Mouse (Mus musculus): ENCODE results near the gene Samd5. TPM values are rescaled to one million over a fixed set of nuclear protein-coding genes. Genes with fewer than 3 reads are reported as not detected.

The Samd5 gene
- polyA plus RNA-seq, 1 experiment from 2014 or later, result 0.66 TPM

DNA sequence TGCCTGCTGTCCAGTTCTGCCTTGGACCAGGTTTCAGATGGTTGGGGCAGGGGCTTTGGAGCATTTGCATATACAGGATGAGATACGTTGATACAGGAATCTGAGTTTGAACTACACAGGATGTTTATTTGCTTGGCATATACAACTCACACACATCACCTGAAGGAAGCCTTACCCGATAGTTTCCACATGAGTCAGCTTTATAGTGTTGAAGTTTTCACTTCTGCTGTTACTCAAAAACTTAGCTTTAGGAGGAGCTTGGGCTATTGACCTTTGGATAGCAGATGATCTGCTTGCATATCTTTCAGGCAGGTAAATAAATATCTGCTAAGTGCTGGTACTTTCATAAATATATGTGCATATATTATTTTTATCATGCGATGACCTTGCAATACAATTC is 28.6 kb downstream of the Samd5 start:
- no peak for ATAC-seq

DNA sequence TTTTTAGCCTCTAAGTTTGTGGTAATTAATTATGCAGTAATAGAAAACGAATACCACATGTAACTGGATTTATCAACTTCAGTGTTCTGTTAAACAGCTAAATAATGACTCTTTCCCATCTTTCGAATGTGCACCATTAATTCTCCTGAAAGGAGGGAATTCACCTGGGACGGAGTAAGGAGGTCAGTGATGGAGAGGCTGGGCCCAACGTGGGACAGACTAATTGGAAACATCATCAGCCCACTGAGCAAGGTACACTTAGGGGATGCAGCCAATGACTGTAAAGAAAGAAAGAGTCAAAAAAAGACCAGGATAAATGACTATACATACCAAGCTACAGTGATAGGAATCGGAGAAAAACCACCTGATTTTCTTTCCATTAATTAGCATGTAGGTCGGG is 31.5 kb downstream of the Samd5 start:
- Histone ChIP-seq H3K27me3 (ENCODE audit: insufficient read depth, low read length) (no peaks in the 10 kb centered on the region), H3K4me2 (ENCODE audit: low read depth, low read length) (no peak overlapping the region), H3K27ac (ENCODE audit: low read depth) (no peak overlapping the region), H3K4me1 (ENCODE audit: insufficient read depth) (no peaks in the 10 kb centered on the region), H3K9me3 (ENCODE audit: low read length) (no peaks in the 10 kb centered on the region), H3K4me3 (ENCODE audit: low read depth, low read length) (no peak overlapping the region), H3K36me3 (replicated peaks; ENCODE audit: insufficient read depth, low read length) (no peaks in the 10 kb centered on the region), H3K9ac (replicated peaks) (no peak overlapping the region)
- DNase-seq, result no peak
- ATAC-seq, result no peak
- 77% methylated on average over 6 of the region's 6 CpGs for WGBS (ENCODE audit: insufficient replicate concordance)
- TF ChIP-seq CTCF (IDR thresholded peaks at IDR 0.05; ENCODE audit: low read depth) (no peak), EP300 (IDR thresholded peaks at IDR 0.05; ENCODE audit: low read depth) (no peak)

More for the DNA sequence above, 28.6 kb downstream of the Samd5 start:
- TF ChIP-seq CTCF (IDR thresholded peaks at IDR 0.05; ENCODE audit: low read depth) (no peak), EP300 (IDR thresholded peaks at IDR 0.05; ENCODE audit: low read depth) (no peak)
- 66% methylated on average over 3 of the region's 3 CpGs for WGBS (ENCODE audit: insufficient replicate concordance)
- no peak overlapping the region for H3K9ac ChIP-seq (replicated peaks)
- DNase-seq, result no peak
- H3K36me3 ChIP-seq (replicated peaks; ENCODE audit: insufficient read depth, low read length), result no peaks in the 10 kb centered on the region
- no peaks in the 10 kb centered on the region for H3K9me3 ChIP-seq (ENCODE audit: low read length)
- H3K4me3 ChIP-seq (ENCODE audit: low read depth, low read length), result no peak overlapping the region
- H3K27ac ChIP-seq (ENCODE audit: low read depth), result no peak overlapping the region
- no peaks in the 10 kb centered on the region for H3K4me1 ChIP-seq (ENCODE audit: insufficient read depth)
- no peak overlapping the region for H3K4me2 ChIP-seq (ENCODE audit: low read depth, low read length)
- H3K27me3 ChIP-seq (ENCODE audit: insufficient read depth, low read length), result no peaks in the 10 kb centered on the region

DNA sequence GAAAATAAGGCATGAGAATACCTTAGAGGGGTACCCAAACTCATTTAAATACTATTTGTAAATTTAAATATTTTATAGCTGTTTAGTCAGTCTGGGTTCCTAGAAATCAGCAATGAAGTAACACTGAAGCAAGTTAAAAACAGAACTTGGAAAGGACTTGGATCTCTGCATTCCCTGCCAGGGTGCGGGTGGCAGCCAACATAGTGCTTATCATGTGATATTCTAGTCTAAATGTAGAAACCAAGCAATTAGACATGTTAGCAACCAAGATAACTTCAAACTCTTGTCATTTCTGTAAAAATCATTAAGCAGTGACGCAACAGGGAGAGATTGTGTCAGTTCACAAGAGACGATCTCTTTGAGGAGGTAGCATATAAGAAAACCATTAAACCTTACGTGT is 32.9 kb downstream of the Samd5 start:
- no peaks in the 10 kb centered on the region for H3K4me1 ChIP-seq (ENCODE audit: insufficient read depth)
- no peak overlapping the region for H3K9ac ChIP-seq (replicated peaks)
- H3K4me3 ChIP-seq (ENCODE audit: low read depth, low read length), result no peak overlapping the region
- ATAC-seq (no peak), DNase-seq (no peak)
- no peaks in the 10 kb centered on the region for H3K36me3 ChIP-seq (replicated peaks; ENCODE audit: insufficient read depth, low read length)
- H3K9me3 ChIP-seq (ENCODE audit: low read length), result no peaks in the 10 kb centered on the region
- H3K27ac ChIP-seq (ENCODE audit: low read depth), result no peak overlapping the region
- no peak overlapping the region for H3K4me2 ChIP-seq (ENCODE audit: low read depth, low read length)
- H3K27me3 ChIP-seq (ENCODE audit: insufficient read depth, low read length), result no peaks in the 10 kb centered on the region
- no peak for TF ChIP-seq CTCF (IDR thresholded peaks at IDR 0.05; ENCODE audit: low read depth)
- no peak for TF ChIP-seq EP300 (IDR thresholded peaks at IDR 0.05; ENCODE audit: low read depth)
- WGBS (ENCODE audit: insufficient replicate concordance), result 69% methylated on average over 4 of the region's 4 CpGs

DNA sequence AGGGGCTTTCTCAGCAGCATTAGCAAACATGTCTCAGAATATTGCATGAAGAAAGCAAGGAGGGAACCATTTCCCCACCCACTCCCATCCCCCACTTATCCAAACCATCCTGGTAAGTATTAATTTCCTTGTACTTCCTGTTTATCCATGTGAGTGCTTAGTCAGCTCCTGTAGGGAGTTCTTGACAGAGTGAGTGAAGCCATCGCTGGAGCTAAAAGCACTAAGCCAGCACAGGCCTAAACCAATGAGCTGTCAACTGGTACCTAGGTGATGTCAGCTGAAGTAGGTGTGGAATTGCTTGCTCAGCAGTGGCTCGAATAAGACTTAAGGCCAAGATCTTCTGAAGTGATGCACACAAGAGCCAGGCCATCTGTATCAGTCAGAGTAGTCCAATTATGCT is 34.3 kb downstream of the Samd5 start:
- ATAC-seq, result no peak
- no peaks in the 10 kb centered on the region for H3K36me3 ChIP-seq (replicated peaks; ENCODE audit: insufficient read depth, low read length)
- no peak overlapping the region for H3K9ac ChIP-seq (replicated peaks)
- H3K4me3 ChIP-seq (ENCODE audit: low read depth, low read length), result no peak overlapping the region
- TF ChIP-seq CTCF (IDR thresholded peaks at IDR 0.05; ENCODE audit: low read depth) (no peak), EP300 (IDR thresholded peaks at IDR 0.05; ENCODE audit: low read depth) (no peak)
- H3K27ac ChIP-seq (ENCODE audit: low read depth), result no peak overlapping the region
- no peak for DNase-seq
- H3K27me3 ChIP-seq (ENCODE audit: insufficient read depth, low read length), result no peaks in the 10 kb centered on the region
- H3K9me3 ChIP-seq (ENCODE audit: low read length), result no peaks in the 10 kb centered on the region
- no peak overlapping the region for H3K4me2 ChIP-seq (ENCODE audit: low read depth, low read length)
- no peaks in the 10 kb centered on the region for H3K4me1 ChIP-seq (ENCODE audit: insufficient read depth)
- WGBS (ENCODE audit: insufficient replicate concordance), result 67% methylated on average over 2 of the region's 2 CpGs

DNA sequence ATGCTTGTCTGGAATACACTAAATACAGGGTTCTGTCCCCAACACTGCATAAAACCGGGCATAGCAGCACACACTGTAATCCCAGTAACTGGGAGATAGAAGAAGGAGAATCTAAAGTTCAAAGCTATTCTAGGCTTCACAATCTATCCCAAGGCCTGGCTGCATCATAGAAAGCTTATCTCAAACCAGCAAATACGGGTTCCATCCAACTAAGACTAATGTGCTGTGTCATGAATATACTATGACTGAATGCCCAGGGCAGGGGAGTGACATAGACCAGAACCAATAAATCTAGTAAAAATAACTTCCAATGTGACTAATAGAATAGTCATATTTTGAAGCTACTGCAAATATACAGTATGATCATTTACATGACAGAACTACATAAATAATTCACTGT is 35.0 kb downstream of the Samd5 start:
- Histone ChIP-seq H3K36me3 (replicated peaks; ENCODE audit: insufficient read depth, low read length) (no peaks in the 10 kb centered on the region), H3K27me3 (ENCODE audit: insufficient read depth, low read length) (no peaks in the 10 kb centered on the region), H3K4me1 (ENCODE audit: insufficient read depth) (no peaks in the 10 kb centered on the region), H3K4me2 (ENCODE audit: low read depth, low read length) (no peak overlapping the region), H3K9ac (replicated peaks) (no peak overlapping the region), H3K9me3 (ENCODE audit: low read length) (no peaks in the 10 kb centered on the region), H3K4me3 (ENCODE audit: low read depth, low read length) (no peak overlapping the region), H3K27ac (ENCODE audit: low read depth) (no peak overlapping the region)
- ATAC-seq (no peak), DNase-seq (no peak)
- TF ChIP-seq EP300 (IDR thresholded peaks at IDR 0.05; ENCODE audit: low read depth) (no peak), CTCF (IDR thresholded peaks at IDR 0.05; ENCODE audit: low read depth) (no peak)
- 56% methylated on average over 2 of the region's 2 CpGs for WGBS (ENCODE audit: insufficient replicate concordance)

DNA sequence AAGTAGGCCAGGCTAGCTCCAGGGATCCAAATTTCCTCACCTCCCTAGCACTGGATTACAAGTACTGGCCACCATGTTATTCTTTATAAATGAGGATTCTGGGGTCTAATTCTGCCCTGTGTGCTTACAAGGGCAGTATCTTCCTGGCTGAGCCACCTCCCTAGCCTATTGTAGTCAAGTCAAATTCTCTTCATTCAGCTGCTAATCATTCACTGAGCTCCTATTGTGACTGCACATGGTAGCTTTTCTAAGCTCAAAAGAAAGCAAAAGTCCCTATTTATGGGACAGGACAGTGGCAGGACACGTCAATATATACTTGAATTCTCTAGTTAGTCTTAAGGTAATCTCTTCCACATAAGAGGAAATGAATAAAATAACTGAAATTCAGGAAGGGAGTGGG is 49.7 kb downstream of the Samd5 start:
- no peaks in the 10 kb centered on the region for H3K4me1 ChIP-seq (ENCODE audit: insufficient read depth)
- H3K27ac ChIP-seq (ENCODE audit: low read depth), result no peak overlapping the region
- H3K4me2 ChIP-seq (ENCODE audit: low read depth, low read length), result no peak overlapping the region
- H3K9me3 ChIP-seq (ENCODE audit: low read length), result no peaks in the 10 kb centered on the region
- TF ChIP-seq EP300 (IDR thresholded peaks at IDR 0.05; ENCODE audit: low read depth) (no peak), CTCF (IDR thresholded peaks at IDR 0.05; ENCODE audit: low read depth) (no peak)
- no peak for ATAC-seq
- no peak overlapping the region for H3K9ac ChIP-seq (replicated peaks)
- no peak overlapping the region for H3K4me3 ChIP-seq (ENCODE audit: low read depth, low read length)
- WGBS (ENCODE audit: insufficient replicate concordance), result 34% methylated on average over 1 of the region's 1 CpGs
- no peak for DNase-seq
- no peaks in the 10 kb centered on the region for H3K36me3 ChIP-seq (replicated peaks; ENCODE audit: insufficient read depth, low read length)
- H3K27me3 ChIP-seq (ENCODE audit: insufficient read depth, low read length), result no peaks in the 10 kb centered on the region
